Mouse (Mus musculus) NIH3T3 (cell line): ENCODE results near the gene Upf2.

Experiments
- DNase-seq: peaks from one replicate; pipeline ENCODE4 v3.0.0-alpha.2; 2012; ENCODE audit warnings: low read depth

Upf2 gene

GRCm38 (mm10) chr2:5950766-5951595 lies at the start of gene Upf2:
TSS of gene Upf2 (plus strand) at chr2:5951469.
- DNase-seq = peak; percentile 96

DNA sequence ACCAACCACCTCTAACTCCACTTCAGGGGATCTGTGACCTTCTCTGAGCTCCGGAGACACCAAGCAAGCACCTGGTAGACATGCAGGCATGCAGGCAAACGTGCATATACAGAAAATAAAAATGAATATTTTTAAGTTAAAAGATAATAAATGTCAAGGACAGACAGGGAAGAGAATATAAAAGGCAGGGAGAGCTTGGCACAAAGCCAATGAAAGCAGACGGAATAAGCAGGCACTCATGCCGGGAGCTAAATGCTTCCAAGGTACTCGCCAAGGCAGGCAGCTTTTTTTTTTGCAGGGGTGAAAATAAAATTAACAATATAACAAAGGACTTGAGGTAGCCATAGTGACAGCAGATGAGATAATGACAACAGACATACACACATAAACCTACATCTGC lies 45.2 kb upstream of the Upf2 start:
- DNase-seq = peak; percentile 26

- DNase-seq = peak; percentile 65
Observed at GRCm38 (mm10) chr2:5906625-5907024, 44.6 kb upstream of the Upf2 start.

DNA sequence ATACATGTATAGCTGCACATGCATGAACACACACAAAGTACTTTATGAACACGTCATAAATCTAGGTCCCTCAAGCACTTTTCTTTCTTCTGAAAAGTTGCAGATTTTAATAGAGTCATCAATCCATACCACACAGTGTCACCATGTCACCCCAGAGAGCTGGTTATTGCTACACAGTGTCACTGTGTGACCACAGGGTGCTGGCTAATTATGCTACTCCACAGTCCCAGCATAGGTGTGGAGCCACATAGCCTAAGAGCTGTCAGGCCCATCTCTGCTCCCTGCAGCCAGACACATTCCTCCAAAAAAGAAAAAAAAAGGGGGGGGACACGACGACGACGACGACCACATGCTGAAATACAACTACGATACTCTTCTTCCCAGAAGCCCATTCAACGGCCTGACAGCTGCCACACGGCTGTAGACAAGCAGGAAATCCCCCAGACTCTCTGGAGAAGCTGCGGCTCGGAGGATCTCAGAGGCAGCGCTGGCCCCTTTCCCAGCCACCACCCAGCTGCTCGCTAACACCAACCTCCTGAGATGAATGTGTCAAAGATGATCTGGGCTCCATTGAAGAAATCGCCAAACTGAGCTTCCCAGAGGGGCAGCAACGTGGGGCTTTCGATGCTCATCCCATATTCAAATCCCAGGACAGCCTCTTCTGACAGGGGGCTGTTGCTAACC lies 39.8 kb upstream of the Upf2 start:
- no peak for DNase-seq

- no peak for DNase-seq
Observed at GRCm38 (mm10) chr2:5922823-5923222, 28.4 kb upstream of the Upf2 start.

GRCm38 (mm10) chr2:5923786-5924185 lies 27.5 kb upstream of the Upf2 start:
- DNase-seq = no peak

DNA sequence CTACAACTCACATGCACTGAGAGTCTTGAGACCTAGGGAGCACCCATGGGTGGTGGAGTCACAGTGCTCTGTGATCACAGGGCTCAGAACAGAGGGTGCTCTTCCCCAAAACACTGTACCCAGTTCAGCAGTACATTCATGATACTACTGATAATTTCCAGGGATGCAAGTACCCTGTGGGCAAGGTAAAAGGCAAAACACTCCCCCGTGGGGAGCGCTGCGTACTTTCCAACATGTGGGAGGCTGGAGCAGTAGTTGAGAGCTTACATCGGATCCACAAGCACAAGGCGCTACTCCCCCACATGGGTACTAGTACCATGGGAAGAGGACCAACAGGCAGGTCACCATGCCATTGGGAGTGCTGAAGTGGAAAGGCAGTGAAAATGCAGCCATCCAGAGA lies 23.8 kb upstream of the Upf2 start:
- DNase-seq = no peak

- no peak for DNase-seq
Observed at GRCm38 (mm10) chr2:5929793-5930192, 21.5 kb upstream of the Upf2 start.

DNA sequence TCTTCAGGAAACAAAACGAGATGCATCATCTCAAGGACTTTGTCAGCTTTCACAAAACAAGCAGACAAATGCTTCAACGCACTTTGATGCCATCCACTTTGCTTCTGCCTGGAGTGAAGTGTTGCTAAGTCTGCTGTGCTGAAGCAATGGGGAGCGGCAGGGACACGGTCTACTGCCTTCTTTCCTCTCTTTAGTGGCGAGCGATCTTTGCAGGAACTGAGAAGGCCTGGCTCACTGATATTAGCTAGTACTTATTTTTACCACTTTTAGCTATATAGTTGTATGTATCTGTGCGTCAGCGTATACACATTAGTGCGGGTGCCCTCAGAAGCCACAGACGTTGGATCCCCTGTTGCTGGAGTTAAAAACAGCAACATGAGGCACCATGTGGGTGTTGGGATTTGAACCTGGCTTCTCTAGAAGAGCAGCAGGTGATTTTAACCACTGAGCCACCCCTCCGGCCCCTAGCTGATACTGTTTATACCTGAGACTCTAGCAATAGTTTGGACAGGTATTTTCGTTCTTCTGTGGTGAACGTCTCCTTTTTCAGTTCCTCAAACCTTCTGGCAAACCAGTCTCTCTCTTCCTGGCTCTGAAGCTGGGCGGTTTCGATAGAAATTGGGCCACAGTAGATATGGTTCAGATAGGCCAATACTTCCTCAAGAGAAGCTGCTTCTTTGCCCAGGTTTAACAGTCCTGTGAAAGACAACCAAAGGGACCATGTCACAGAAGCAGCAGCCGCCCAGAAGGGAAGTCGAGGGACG lies 20.8 kb upstream of the Upf2 start:
- DNase-seq = no peak

- DNase-seq = no peak
Observed at GRCm38 (mm10) chr2:5931938-5932337, 19.3 kb upstream of the Upf2 start.

- no peak for DNase-seq
Observed at GRCm38 (mm10) chr2:5934936-5935335, 16.3 kb upstream of the Upf2 start.

DNA sequence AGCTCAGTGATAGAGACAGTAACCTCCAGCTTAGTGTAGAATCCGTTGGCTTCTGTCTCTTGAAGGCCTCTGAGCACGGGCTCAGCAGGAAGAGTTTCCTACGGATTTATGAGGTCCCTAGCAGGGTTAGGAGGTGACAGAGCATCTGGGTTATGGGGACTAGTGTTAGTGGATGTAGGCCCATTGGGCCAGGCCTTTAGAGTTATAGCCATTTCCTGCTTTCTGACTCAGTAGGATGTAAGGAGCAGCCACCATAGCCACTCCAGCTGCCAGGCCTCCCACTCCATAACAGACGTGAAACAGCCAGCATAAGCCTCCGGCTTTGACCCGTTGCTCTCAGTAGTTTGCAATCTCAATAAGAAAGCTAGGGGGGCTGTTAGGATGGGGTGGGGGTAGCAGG lies 15.2 kb upstream of the Upf2 start:
- DNase-seq = no peak

DNA sequence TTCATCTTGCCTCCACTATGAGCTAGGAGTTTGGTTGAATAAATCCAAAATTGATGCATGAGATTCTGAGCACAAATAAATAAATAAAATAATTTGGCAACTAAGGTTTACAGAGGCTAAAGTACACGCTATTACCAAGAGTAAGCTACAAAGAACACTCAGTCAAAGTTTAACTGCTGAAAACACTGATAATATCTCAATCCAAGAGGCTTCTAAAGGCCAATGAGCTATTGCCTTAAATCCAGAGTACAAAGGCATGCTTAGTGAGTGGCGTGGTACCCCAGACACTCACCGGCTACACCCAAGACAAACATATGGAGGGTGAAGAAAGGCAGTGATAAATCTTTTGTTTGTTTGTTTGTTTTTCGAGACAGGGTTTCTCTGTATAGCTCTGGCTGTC lies 14.7 kb upstream of the Upf2 start:
- DNase-seq = no peak

GRCm38 (mm10) chr2:5939319-5939718 lies 11.9 kb upstream of the Upf2 start:
- DNase-seq = no peak

DNA sequence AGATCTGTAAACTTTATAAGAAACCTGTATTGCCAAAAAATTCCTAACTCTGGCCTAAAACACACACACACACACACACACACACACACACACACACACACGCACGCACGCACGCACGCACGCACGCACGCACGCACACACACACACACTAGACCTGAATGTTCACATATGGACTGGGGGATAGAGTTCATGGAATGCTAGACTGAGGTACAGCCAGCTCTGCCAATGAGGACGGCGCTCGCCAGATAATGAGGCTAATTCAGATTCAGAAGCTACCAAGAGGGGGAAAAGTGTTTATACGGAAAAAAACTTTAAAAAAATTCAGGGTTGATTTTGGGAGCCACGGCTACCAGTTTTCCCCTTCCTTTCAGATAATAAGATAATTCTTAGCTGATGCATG lies 11.4 kb upstream of the Upf2 start:
- no peak for DNase-seq

DNA sequence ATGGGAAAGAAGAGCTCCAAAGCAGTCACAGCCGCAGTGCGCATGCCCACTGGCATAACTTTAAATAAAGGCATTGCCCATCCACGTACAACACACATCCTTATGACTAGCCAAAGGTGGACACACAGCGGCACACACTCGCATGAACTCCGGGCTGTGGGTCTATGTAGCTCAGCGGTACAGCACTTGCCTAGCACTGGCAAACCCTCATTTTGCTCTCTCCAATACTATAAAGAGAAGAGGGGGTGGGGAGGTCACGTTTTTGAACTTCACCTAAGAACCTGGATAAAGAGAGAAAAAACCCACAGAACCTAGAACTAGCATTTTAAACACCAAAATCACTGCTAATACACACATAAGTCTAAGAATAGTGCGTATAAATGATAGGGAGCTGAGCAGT lies 10.3 kb upstream of the Upf2 start:
- no peak for DNase-seq

DNA sequence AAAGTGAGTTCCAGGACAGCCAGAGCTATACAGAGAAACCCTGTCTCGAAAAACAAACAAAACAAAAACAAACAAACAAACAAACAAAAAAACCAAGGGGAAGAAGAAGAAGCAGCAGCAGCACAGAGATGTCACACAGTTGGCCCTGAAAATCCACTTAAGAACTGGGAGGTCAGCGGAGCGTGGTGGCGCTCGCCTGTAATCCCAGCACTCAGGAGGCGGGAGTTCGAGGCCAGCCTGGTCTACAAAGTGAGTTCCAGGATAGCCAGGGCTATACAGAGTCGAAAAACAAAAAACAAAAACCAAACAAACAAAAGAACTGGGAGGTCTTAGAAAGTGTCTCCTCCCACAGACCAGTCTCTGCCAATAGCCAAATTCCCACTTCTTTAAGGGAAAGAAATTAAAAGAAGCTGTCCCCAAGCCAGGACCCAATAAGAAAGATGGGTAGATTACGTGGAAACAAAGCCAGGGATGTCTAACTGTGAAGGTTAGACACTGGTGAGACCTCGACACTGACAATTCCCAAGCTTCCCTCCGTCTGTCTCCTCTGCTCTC lies 9.3 kb upstream of the Upf2 start:
- peak; percentile 27 for DNase-seq

GRCm38 (mm10) chr2:5942416-5943032 lies 8.7 kb upstream of the Upf2 start, which contains the start of gene Dhtkd1:
TSS of gene Dhtkd1 (minus strand) at chr2:5942792.
- DNase-seq = peak; percentile 61

DNA sequence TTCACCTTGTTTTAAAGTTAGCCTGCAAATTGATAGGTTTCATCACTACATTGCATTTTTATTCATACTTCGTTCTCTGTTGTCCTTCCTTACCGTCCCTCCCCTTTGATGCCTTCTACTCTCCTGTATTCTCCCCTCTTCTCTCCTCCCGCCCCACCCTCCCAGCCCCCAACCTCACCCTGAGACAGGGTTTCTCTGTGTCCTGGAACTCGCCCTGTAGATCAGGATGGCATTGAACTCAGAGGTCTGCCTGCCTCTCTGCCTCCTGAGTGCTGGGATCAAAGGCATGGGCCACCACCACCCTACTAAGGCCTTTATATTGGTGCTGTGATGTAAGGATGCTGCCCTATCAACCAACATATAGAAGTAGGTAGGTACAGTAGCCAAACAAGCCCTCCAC lies 8.2 kb upstream of the Upf2 start:
- DNase-seq = no peak

DNA sequence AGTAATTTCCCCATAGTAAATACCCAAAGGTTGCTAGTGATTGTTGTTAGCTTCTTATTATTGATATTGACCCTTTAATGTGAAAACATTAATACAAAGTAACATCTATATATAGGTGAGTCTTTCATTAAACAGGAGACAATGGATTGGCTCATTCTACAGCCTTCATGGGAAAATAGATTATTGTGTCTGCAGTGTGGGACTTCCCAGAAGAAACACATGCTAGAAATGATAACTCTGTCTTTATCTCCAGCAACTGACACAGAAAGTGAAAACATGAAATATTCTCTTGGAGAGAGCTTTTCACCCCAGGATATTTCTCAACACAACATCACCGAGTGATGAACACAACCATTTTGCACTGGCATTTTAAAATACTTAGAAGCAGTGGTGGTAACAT lies 5.6 kb upstream of the Upf2 start:
- DNase-seq = no peak

GRCm38 (mm10) chr2:5946876-5947275 lies 4.4 kb upstream of the Upf2 start:
- DNase-seq = no peak

GRCm38 (mm10) chr2:5948964-5949363 lies 2.3 kb upstream of the Upf2 start:
- no peak for DNase-seq
